Mouse (Mus musculus) midbrain, embryonic 13.5 days (tissue): ENCODE results near the gene Egflam. TPM values are rescaled to one million over a fixed set of nuclear protein-coding genes. Genes with fewer than 3 reads are reported as not detected.

Source experiments
- ATAC-seq: fragments of 200-750 bp; cut with Nextera tagmentation; 2 replicates; pipeline ENCODE4 v1.8.0; 2017; ENCODE audit warnings: mild to moderate bottlenecking, moderate TSS enrichment, moderate library complexity
- H3K27ac ChIP-seq: fragments of 300-500 bp; sonication (generic); 2 replicates; pipeline ENCODE4 v1.5.1; 2015; ENCODE audit warnings: inconsistent platforms, mild to moderate bottlenecking, moderate library complexity
- H3K27me3 ChIP-seq: fragments of 300-500 bp; sonication (generic); 2 replicates; pipeline ENCODE4 v1.6.1; 2015; ENCODE audit warnings: mild to moderate bottlenecking, inconsistent platforms
- H3K36me3 ChIP-seq: fragments of 300-500 bp; sonication (generic); 2 replicates; pipeline ENCODE4 v1.6.1; 2015; ENCODE audit warnings: mild to moderate bottlenecking, inconsistent platforms
- H3K4me1 ChIP-seq: fragments of 300-500 bp; sonication (generic); replicated peaks from 2 replicates; pipeline ENCODE4 v1.6.1; 2015; ENCODE audit warnings: inconsistent platforms
- H3K4me2 ChIP-seq: fragments of 300-500 bp; sonication (generic); replicated peaks from 2 replicates; pipeline ENCODE4 v1.6.1; 2015; ENCODE audit warnings: moderate library complexity, mild to moderate bottlenecking, inconsistent platforms
- H3K4me3 ChIP-seq: fragments of 300-500 bp; sonication (generic); replicated peaks from 2 replicates; pipeline ENCODE4 v1.5.1; 2015; ENCODE audit warnings: mild to moderate bottlenecking, inconsistent platforms
- H3K9ac ChIP-seq: fragments of 300-500 bp; sonication (generic); replicated peaks from 2 replicates; pipeline ENCODE4 v1.6.1; 2015; ENCODE audit warnings: mild to moderate bottlenecking, inconsistent platforms
- H3K9me3 ChIP-seq: fragments of 300-500 bp; sonication (generic); 2 replicates; pipeline ENCODE4 v1.6.1; 2016; ENCODE audit warnings: mild to moderate bottlenecking, inconsistent platforms
- WGBS: fragments of 180-500 bp; shearing (Covaris S2); methylation state at CpG from one replicate; pipeline ENCODE4 v1.1.7; 2015; 5-methylcytosine and 5-hydroxymethylcytosine counted together
- polyA plus RNA-seq: library from polyadenylated mRNA; unstranded; fragments of >200 nt; fragmentation: Nextera tagmentation; extraction: Ambion mirVana; gene quantifications from 2 replicates; pipeline ENCODE4 v1.2.1, GENCODE M21; 2015

Gene Egflam
- polyA plus RNA-seq, 1 experiment from 2014 or later = 7.7 TPM

DNA sequence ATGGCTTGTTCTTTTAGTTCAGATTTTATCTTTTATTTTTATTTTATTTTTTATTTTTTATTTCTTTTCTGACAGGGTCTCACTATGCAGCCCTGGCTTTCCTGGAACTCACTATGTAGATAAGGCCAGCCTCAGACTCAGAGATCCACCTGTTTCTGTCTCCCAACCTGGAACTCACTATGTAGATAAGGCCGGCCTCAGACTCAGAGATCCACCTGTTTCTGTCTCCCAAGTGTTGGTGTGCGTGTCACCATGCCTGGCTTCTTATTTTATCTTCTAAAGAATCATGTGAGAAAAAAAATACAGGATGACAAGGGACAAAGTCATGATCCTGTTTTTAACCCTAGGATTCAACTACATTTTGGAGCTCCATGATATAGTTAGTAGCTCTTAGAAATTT lies 205.6 kb downstream of the Egflam start:
- no peak for ATAC-seq
- H3K4me2 ChIP-seq = no peak overlapping the region
- 94% methylated on average over 2 of the region's 2 CpGs for WGBS
- H3K27me3 ChIP-seq = no peaks in the 10 kb centered on the region
- H3K4me1 ChIP-seq = peaks cover 37% of the 10 kb centered on the region
- H3K27ac ChIP-seq = no peak overlapping the region
- H3K4me3 ChIP-seq = no peak overlapping the region
- peaks cover 18% of the 10 kb centered on the region for H3K36me3 ChIP-seq
- no peak overlapping the region for H3K9ac ChIP-seq
- H3K9me3 ChIP-seq = no peaks in the 10 kb centered on the region

DNA sequence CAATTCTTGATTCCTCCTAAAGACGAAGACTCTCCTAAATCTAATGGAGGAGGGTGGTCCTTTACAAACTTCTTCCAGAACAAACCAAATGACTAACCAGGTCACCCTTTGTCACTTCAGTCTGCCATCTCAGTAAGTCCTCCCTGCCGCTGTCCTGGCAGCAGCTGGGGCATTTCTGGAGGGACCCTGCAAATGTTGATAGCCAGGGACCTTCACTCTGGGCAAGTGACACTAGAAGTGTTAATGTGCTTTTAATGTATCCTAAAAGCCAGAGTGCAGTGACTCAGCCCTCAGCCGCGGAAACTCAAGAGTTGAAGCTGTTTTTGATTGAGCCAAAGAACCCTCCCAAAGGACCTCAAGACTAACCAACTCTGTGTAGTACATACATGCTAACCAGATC lies 207.1 kb downstream of the Egflam start:
- Histone ChIP-seq H3K36me3 (peaks cover 29% of the 10 kb centered on the region), H3K4me3 (no peak overlapping the region), H3K27me3 (no peaks in the 10 kb centered on the region), H3K4me2 (no peak overlapping the region), H3K4me1 (peaks cover 34% of the 10 kb centered on the region), H3K9me3 (no peaks in the 10 kb centered on the region), H3K27ac (no peak overlapping the region), H3K9ac (no peak overlapping the region)
- 95% methylated on average over 4 of the region's 4 CpGs for WGBS
- ATAC-seq = no peak

DNA sequence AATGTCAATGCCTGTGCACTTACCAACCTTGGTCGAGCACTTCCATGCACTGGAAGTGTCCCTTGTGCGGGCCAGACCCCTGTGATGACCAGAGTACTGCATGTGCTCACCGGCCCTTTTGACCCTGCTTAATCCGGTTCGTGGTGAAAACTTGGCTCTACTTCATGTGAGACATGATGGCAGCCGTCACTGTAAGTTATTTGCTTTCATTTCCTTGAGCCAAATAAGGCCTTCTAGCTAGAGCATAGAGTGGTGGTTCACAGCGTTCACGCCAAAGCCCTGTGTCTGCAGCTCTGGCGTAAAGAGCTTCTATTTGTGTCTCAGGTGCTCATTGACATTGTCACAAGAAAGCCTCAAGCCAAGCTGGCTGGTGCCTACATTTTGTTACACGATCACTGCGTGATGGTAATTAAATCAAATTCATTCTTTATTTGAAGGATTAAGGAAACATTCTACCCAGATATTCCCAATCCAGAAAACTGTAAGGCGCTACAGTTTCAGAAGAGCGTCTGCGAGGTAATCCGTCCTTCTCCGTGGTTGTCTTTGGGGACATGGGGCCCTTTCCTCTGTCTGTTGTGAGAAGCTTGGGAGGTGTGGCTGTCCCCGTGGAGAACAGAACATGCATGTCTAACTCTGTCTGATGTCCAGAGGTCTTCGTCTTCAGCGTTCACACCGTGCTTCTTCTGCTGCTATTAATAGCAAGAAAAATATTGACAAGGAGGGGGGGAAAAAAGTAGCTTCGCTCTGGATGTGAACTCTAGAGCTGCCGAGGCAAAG lies 208.3 kb downstream of the Egflam start:
- WGBS = 92% methylated on average over 22 of the region's 22 CpGs
- H3K36me3 ChIP-seq = peaks cover 31% of the 10 kb centered on the region
- ATAC-seq = no peak

DNA sequence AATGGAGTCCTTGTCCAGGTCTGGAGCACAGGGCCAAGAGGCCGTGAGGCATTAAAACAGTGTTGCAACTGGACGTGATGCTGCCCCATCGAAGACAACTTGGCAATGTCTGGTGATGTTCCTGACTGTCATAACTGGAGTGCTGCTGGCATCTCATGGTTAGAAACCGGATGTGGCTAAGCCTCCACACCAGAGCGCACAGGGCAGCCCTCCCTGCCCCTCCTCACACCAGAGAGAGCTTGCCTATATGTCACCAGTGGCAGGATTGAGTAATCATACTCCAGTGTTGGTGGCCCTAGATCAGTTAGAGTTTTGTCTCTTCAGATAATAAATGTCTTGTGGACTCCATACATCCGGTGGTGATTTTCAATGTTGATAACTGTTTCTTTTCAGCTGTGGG lies 210.5 kb downstream of the Egflam start:
- no peaks in the 10 kb centered on the region for H3K27me3 ChIP-seq
- H3K36me3 ChIP-seq = peaks cover 31% of the 10 kb centered on the region
- no peak overlapping the region for H3K4me3 ChIP-seq
- 0 out of 2 replicates have a peak, but pooled peaks cover under 1% of the 10 kb centered on the region for H3K4me1 ChIP-seq
- no peak for ATAC-seq
- no peaks in the 10 kb centered on the region for H3K9me3 ChIP-seq
- H3K4me2 ChIP-seq = no peak overlapping the region
- H3K27ac ChIP-seq = no peak overlapping the region
- 92% methylated on average over 6 of the region's 6 CpGs for WGBS
- no peak overlapping the region for H3K9ac ChIP-seq

More for the DNA sequence above, 208.3 kb downstream of the Egflam start:
- Histone ChIP-seq H3K4me1 (peaks cover 21% of the 10 kb centered on the region), H3K4me3 (no peak overlapping the region), H3K4me2 (no peak overlapping the region), H3K9ac (no peak overlapping the region), H3K9me3 (no peaks in the 10 kb centered on the region), H3K27ac (no peak overlapping the region), H3K27me3 (no peaks in the 10 kb centered on the region)

DNA sequence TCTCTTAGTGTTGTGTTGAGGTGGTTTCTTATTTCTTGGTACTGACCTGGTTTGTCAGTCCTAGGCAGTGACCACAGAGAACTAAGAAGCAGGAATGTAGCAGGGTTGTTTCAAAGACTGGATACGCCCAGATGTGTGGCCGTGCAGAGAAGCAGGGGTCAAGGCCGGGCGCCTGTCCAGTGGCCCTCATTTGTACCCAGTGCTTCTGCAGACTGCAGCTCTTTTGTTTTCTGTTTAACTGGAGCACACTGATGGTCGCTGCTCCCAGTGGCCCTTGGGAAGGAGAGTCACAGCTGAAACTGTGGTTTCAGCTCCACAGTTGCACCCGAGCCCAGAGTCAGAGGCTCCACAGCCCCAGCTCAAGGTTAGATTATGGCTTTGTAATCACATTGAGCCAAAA lies 217.6 kb downstream of the Egflam start:
- 56% methylated on average over 6 of the region's 6 CpGs for WGBS
- Histone ChIP-seq H3K4me2 (no peak overlapping the region), H3K4me3 (no peak overlapping the region), H3K9me3 (no peaks in the 10 kb centered on the region), H3K27me3 (no peaks in the 10 kb centered on the region), H3K27ac (no peak overlapping the region), H3K36me3 (peaks cover 8% of the 10 kb centered on the region), H3K4me1 (no peaks in the 10 kb centered on the region), H3K9ac (no peak overlapping the region)
- no peak for ATAC-seq

DNA sequence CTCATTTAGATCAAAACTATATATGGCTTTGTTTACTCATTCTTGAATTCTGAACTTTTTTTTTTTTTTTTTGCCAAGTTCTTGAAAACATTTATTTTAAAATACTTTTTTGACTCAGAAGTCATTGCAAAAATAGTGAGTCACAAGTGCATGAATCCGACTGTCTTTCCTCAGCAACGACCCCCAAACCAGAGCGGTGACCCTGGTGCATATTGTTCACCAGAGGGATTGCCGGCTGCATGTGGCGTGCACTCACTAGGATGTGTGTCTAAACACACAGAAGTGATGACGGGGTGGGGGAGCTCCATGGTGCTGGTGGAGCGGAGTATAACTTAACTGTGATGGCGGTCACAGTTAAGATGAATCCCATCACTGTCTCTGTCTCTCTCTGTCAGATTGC lies 224.4 kb downstream of the Egflam start:
- 88% methylated on average over 8 of the region's 8 CpGs for WGBS
- Histone ChIP-seq H3K4me1 (no peaks in the 10 kb centered on the region), H3K36me3 (no peaks in the 10 kb centered on the region), H3K27me3 (no peaks in the 10 kb centered on the region), H3K4me2 (no peak overlapping the region), H3K9ac (no peak overlapping the region), H3K4me3 (no peak overlapping the region), H3K9me3 (no peaks in the 10 kb centered on the region), H3K27ac (no peak overlapping the region)
- ATAC-seq = peak; percentile 58; the same call in 1 of the 2 replicates

DNA sequence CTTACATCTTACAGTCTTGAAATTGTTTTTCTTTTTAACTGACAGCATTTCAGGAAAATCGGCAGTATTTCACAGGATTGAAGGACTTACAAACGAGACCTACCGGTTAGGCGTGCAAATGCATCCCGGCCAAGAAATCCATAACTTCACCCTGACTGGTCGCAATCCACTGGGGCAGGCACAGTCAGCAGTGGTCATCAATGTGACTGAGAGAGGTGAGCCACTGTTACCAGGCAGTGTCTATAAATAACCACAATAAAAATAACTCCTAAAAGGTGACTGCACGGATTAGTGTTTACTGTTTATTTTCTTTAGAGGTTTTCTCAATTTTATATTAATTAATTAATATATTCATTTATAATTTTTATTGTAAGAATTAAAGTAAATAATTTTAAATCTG lies 224.8 kb downstream of the Egflam start:
- no peak for ATAC-seq
- H3K9ac ChIP-seq = no peak overlapping the region
- 90% methylated on average over 7 of the region's 7 CpGs for WGBS
- no peaks in the 10 kb centered on the region for H3K4me1 ChIP-seq
- no peak overlapping the region for H3K4me3 ChIP-seq
- H3K9me3 ChIP-seq = no peaks in the 10 kb centered on the region
- H3K36me3 ChIP-seq = no peaks in the 10 kb centered on the region
- H3K27me3 ChIP-seq = no peaks in the 10 kb centered on the region
- H3K27ac ChIP-seq = no peak overlapping the region
- no peak overlapping the region for H3K4me2 ChIP-seq

DNA sequence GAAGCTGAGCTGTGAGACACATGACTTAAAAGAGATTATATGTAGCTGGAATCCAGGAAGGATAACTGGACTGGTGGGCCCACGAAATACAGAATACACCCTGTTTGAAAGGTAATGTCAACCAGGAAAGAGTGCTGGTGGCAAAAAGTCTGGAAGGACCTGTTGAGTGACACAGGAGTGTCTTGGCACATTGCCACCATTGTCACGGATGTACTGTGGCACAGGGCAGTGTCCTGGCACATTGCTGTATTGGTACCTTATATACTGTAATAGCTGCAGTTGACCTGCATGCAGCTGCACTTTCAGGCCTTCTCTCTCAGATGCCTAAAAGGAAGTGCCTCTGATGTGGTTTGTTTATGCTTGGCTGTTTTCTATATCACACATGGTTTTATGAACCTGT lies 225.3 kb downstream of the Egflam start:
- WGBS = 77% methylated on average over 2 of the region's 2 CpGs
- Histone ChIP-seq H3K4me2 (no peak overlapping the region), H3K4me3 (no peak overlapping the region), H3K4me1 (no peaks in the 10 kb centered on the region), H3K27ac (no peak overlapping the region), H3K36me3 (no peaks in the 10 kb centered on the region), H3K9ac (no peak overlapping the region), H3K9me3 (no peaks in the 10 kb centered on the region), H3K27me3 (no peaks in the 10 kb centered on the region)
- no peak for ATAC-seq

DNA sequence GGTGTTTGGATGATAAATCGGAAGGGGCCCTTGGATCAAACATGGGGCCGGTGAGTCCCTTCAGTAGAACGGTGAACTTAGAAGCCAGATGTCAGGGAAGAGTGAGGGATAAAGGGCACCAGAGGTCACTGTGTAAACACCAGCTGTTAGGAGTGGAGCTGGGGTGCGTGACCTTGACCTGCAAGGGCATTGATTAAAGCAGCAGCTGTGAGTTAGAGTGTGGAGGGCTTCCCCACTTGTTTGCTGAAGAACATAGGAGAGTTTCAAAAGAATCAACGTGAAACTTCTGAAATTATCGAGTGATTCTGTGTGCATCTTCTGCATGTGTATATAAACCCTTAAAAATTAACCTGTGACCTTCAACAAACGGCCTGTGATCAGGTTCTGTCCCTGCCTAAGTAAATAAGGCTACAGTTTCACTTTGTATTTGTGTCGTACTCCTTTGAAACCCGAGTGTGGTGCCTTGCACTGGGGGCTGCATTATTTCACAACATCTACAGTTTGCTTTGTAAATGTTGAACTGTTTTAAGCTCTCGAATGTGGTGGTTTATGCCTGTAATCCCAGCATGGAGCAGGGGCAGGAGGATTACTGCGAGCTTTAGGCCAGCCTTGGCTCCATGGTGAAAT lies 230.2 kb downstream of the Egflam start:
- Histone ChIP-seq H3K27me3 (no peaks in the 10 kb centered on the region), H3K9ac (no peak overlapping the region), H3K9me3 (no peaks in the 10 kb centered on the region), H3K4me1 (no peaks in the 10 kb centered on the region), H3K27ac (no peak overlapping the region), H3K4me2 (no peak overlapping the region), H3K4me3 (no peak overlapping the region), H3K36me3 (no peaks in the 10 kb centered on the region)
- WGBS = 71% methylated on average over 11 of the region's 11 CpGs
- ATAC-seq = no peak

DNA sequence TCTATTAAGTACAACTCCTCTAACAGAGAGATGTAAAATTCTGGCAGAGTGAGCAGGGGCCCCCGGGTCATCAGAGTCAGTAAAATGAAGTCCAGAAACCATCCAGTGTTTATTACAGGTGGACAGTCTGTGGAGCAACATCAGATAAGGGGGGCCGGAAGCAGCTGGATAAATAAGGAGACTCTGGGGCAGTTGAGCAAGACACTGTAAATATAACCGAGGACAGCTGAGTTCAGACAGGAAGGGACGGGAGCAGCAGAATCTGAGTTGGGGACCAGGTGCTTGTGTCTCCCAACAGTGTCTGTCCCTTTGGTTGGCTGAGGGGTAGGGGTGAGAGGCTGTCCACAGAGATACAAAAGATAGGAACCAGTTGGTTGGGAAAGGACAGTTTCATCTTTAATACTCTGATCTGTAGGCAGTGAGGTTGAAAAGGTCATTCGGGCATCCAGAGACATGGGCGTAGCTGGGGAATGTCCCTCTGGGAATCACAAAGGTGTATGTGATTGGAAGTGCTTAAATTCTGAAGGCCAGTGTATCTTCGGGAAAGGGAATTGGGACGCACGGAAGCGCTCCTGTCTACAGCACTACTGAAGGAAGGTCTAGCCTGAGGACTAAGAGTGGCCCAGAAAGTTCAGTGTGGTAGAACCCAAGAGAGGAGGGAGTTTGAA lies 230.8 kb downstream of the Egflam start:
- no peak for ATAC-seq
- no peak overlapping the region for H3K4me3 ChIP-seq
- no peak overlapping the region for H3K27ac ChIP-seq
- WGBS = 95% methylated on average over 10 of the region's 10 CpGs
- no peak overlapping the region for H3K9ac ChIP-seq
- H3K36me3 ChIP-seq = no peaks in the 10 kb centered on the region
- H3K4me2 ChIP-seq = no peak overlapping the region
- H3K27me3 ChIP-seq = no peaks in the 10 kb centered on the region
- H3K4me1 ChIP-seq = no peaks in the 10 kb centered on the region
- H3K9me3 ChIP-seq = no peaks in the 10 kb centered on the region

DNA sequence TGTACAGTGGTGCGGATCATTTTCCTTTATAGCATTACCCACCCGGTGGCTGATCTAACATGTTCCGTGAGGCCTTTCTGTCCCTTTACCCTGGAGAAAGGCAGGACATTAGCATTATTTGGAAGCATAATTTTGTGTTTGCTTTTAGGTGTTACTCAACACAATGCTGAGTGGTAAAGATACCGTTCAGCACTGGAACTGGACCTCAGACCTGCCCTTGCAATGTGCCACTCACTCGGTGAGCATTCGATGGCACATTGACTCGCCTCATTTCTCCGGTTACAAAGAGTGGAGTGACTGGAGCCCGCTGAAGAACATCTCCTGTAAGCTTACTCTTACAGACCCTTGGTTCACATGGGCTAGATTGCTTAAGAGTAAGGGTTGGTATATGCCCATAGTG lies 231.5 kb downstream of the Egflam start:
- no peaks in the 10 kb centered on the region for H3K27me3 ChIP-seq
- WGBS = 93% methylated on average over 9 of the region's 9 CpGs
- no peaks in the 10 kb centered on the region for H3K9me3 ChIP-seq
- H3K4me1 ChIP-seq = no peaks in the 10 kb centered on the region
- H3K27ac ChIP-seq = no peak overlapping the region
- no peak overlapping the region for H3K9ac ChIP-seq
- H3K4me3 ChIP-seq = no peak overlapping the region
- no peak for ATAC-seq
- H3K4me2 ChIP-seq = no peak overlapping the region
- H3K36me3 ChIP-seq = no peaks in the 10 kb centered on the region

DNA sequence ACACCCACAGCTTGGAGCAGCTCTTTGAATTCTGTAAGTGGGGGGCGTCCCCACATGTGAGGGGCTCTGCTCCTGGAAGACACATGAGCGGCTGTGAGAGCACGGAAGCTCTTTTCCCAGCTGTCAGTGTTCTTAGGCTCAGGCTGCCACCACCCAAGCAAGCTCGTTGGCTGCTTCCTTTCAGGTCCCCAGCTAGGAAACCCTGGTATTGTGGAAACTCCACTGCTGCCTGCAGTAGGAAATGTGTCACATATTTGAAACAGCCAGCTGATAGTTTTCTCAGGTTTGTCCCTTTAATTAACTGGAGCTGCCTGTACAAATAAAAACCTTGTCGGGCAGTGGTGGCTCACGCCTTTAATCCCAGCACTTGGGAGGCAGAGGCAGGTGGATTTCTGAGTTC lies 234.3 kb downstream of the Egflam start:
- H3K27ac ChIP-seq = no peak overlapping the region
- H3K4me2 ChIP-seq = no peak overlapping the region
- no peak for ATAC-seq
- no peaks in the 10 kb centered on the region for H3K9me3 ChIP-seq
- peaks cover 3% of the 10 kb centered on the region for H3K36me3 ChIP-seq
- H3K4me3 ChIP-seq = no peak overlapping the region
- WGBS = 68% methylated on average over 6 of the region's 6 CpGs
- no peaks in the 10 kb centered on the region for H3K4me1 ChIP-seq
- H3K27me3 ChIP-seq = no peaks in the 10 kb centered on the region
- H3K9ac ChIP-seq = no peak overlapping the region
